Mouse (Mus musculus) cerebellum, adult 9-10 months (tissue): ENCODE measurements around the gene Resf1.
"Not testable (repeated sequence)": the region's sequence is repeated elsewhere in the genome, so short reads cannot be mapped to it uniquely, and the experiment has no call there.

Experiments used
- DNase-seq: peaks from one replicate; pipeline ENCODE4 v3.0.0; 2022

The Resf1 gene

GRCm38 (mm10) chr6:149348211-149348610 is 39.0 kb downstream of the Resf1 start:
- DNase-seq, result not testable (repeated sequence)

- DNase-seq, result no peak
These were observed 45.7 kb downstream of the Resf1 start for GRCm38 (mm10) chr6:149354826-149355495.

GRCm38 (mm10) chr6:149355799-149356198 is 46.6 kb downstream of the Resf1 start:
- DNase-seq, result not testable (repeated sequence)

GRCm38 (mm10) chr6:149357155-149357554 is 47.9 kb downstream of the Resf1 start:
- DNase-seq, result no peak

GRCm38 (mm10) chr6:149362533-149362932 is 53.3 kb downstream of the Resf1 start:
- DNase-seq, result not testable (repeated sequence)

GRCm38 (mm10) chr6:149365975-149366374 is 56.8 kb downstream of the Resf1 start:
- not testable (repeated sequence) for DNase-seq

GRCm38 (mm10) chr6:149366403-149366802 is 57.2 kb downstream of the Resf1 start:
- DNase-seq, result no peak

- peak; percentile 64 for DNase-seq
These were observed 65.8 kb downstream of the Resf1 start for GRCm38 (mm10) chr6:149374986-149375457.

- DNase-seq, result no peak
These were observed 74.3 kb downstream of the Resf1 start for GRCm38 (mm10) chr6:149383531-149383930.
